Mouse (Mus musculus): ENCODE measurements at regions not wholly inside any gene's neighbourhood (a gene's known extent, or its start where the extent isn't known, plus 50 kb on each side); places are given as distances from the start of the nearest gene placed in this dataset.
A peak's percentile ranks its signal among the peaks of the same experiment; 100 is the strongest.

GRCm38 (mm10) chr5:112182775-112183174, 69.5 kb downstream of the Cryba4 start:
- TF ChIP-seq E2F4 (IDR thresholded peaks at IDR 0.05; ENCODE audit: borderline replicate concordance, low read depth, low read length) (no peak), GATA1 (IDR thresholded peaks at IDR 0.05; ENCODE audit: low read depth, low read length) (no peak), CTCF (IDR thresholded peaks at IDR 0.05 in 2 of 3, conservative IDR thresholded peaks at IDR 0.05 in 1 of 3; ENCODE audit: control insufficient read depth in 1 of 3, insufficient read depth in 1 of 3, low read depth in 2 of 3, low read length in 3 of 3, poor library complexity in 1 of 3, severe bottlenecking in 1 of 3) (peak in 1 of 3 experiments; percentile 0; a peak in 1 of 6 replicates)
- H3K27me3 ChIP-seq (ENCODE audit: control insufficient read depth in 1 of 2, insufficient read depth in 2 of 2, low read length in 2 of 2), result no peaks in the 10 kb centered on the region
- no peak overlapping the region for H3K9ac ChIP-seq (ENCODE audit: control insufficient read depth, low read depth, low read length, poor library complexity, severe bottlenecking)
- no peak overlapping the region for H3K4me3 ChIP-seq (ENCODE audit: control insufficient read depth in 1 of 2, insufficient read depth in 1 of 2, low read depth in 2 of 2, low read length in 2 of 2)
- H3K36me3 ChIP-seq (ENCODE audit: control insufficient read depth in 1 of 2, insufficient read depth in 2 of 2, low read length in 2 of 2), result no peaks in the 10 kb centered on the region
- H3K9me3 ChIP-seq (replicated peaks; ENCODE audit: insufficient read depth, low read length), result no peaks in the 10 kb centered on the region
- H3K27ac ChIP-seq (ENCODE audit: control insufficient read depth, low read depth, low read length), result no peak overlapping the region
- DNase-seq (ENCODE audit: low read depth, low spot score), result no peak
- no peaks in the 10 kb centered on the region for H3K4me1 ChIP-seq (ENCODE audit: control insufficient read depth in 1 of 2, insufficient read depth in 2 of 2, low read length in 2 of 2)
- H3K79me2 ChIP-seq (ENCODE audit: control insufficient read depth, insufficient read depth, low read length, poor library complexity), result no peaks in the 10 kb centered on the region

- Histone ChIP-seq H3K27me3 (ENCODE audit: control insufficient read depth in 1 of 2, insufficient read depth in 2 of 2, low read length in 2 of 2) (no peaks in the 10 kb centered on the region), H3K27ac (ENCODE audit: control insufficient read depth, low read depth, low read length) (no peak overlapping the region), H3K9me3 (replicated peaks; ENCODE audit: insufficient read depth, low read length) (no peaks in the 10 kb centered on the region), H3K9ac (ENCODE audit: control insufficient read depth, low read depth, low read length, poor library complexity, severe bottlenecking) (no peak overlapping the region), H3K4me1 (ENCODE audit: control insufficient read depth in 1 of 2, insufficient read depth in 2 of 2, low read length in 2 of 2) (no peaks in the 10 kb centered on the region), H3K36me3 (ENCODE audit: control insufficient read depth in 1 of 2, insufficient read depth in 2 of 2, low read length in 2 of 2) (no peaks in the 10 kb centered on the region), H3K4me3 (ENCODE audit: control insufficient read depth in 1 of 2, insufficient read depth in 1 of 2, low read depth in 2 of 2, low read length in 2 of 2) (no peak overlapping the region), H3K79me2 (ENCODE audit: control insufficient read depth, insufficient read depth, low read length, poor library complexity) (no peaks in the 10 kb centered on the region)
- TF ChIP-seq RAD21 (IDR thresholded peaks at IDR 0.05; ENCODE audit: low read depth, low read length) (no peak), BHLHE40 (IDR thresholded peaks at IDR 0.05; ENCODE audit: borderline replicate concordance, low read depth, low read length) (no peak), HCFC1 (IDR thresholded peaks at IDR 0.05; ENCODE audit: low read depth, low read length) (no peak), GABPA (IDR thresholded peaks at IDR 0.05; ENCODE audit: low read depth, low read length) (no peak), TCF12 (IDR thresholded peaks at IDR 0.05; ENCODE audit: low read depth, low read length) (no peak), MYC (IDR thresholded peaks at IDR 0.05; ENCODE audit: low read depth, low read length) (no peak), CHD2 (IDR thresholded peaks at IDR 0.05; ENCODE audit: low read length) (no peak), UBTF (IDR thresholded peaks at IDR 0.05; ENCODE audit: borderline replicate concordance, insufficient read depth, low read depth, low read length) (no peak), TBP (IDR thresholded peaks at IDR 0.05; ENCODE audit: low read depth, low read length) (no peak), JUND (IDR thresholded peaks at IDR 0.05; ENCODE audit: low read depth, low read length) (no peak), ZMIZ1 (IDR thresholded peaks at IDR 0.05; ENCODE audit: low read depth, low read length) (no peak), MAFK (IDR thresholded peaks at IDR 0.05; ENCODE audit: borderline replicate concordance, low read depth, low read length) (no peak), E2F4 (IDR thresholded peaks at IDR 0.05; ENCODE audit: borderline replicate concordance, low read depth, low read length) (no peak), KAT2A (conservative IDR thresholded peaks at IDR 0.05; ENCODE audit: low read depth, low read length) (no peak), POLR2AphosphoS2 (IDR thresholded peaks at IDR 0.05; ENCODE audit: low read length) (no peak), MXI1 (IDR thresholded peaks at IDR 0.05; ENCODE audit: low read depth, low read length) (no peak), MAX (IDR thresholded peaks at IDR 0.05; ENCODE audit: low read length) (no peak), NELFE (IDR thresholded peaks at IDR 0.05; ENCODE audit: low read depth, low read length) (no peak), ZKSCAN1 (IDR thresholded peaks at IDR 0.05; ENCODE audit: low read depth, low read length) (no peak)
- no peak for DNase-seq (ENCODE audit: low read depth, low spot score)
Measured at GRCm38 (mm10) chr5:112195667-112196066, 56.7 kb downstream of the Cryba4 start.
